Mouse (Mus musculus) forebrain, postnatal 0 days (tissue): ENCODE results near the gene Plekhj1. TPM values are rescaled to one million over a fixed set of nuclear protein-coding genes. Genes with fewer than 3 reads are reported as not detected.
A peak's percentile ranks its signal among the peaks of the same experiment; 100 is the strongest.
"Not testable (repeated sequence)": the region's sequence is repeated elsewhere in the genome, so short reads cannot be mapped to it uniquely, and the experiment has no call there.

Experiments
- ATAC-seq: fragments of 200-750 bp; cut with Nextera tagmentation; 2 replicates; pipeline ENCODE4 v1.8.0; 2017; ENCODE audit warnings: mild to moderate bottlenecking, moderate library complexity
- DNase-seq: peaks from one replicate; pipeline ENCODE4 v3.0.0-alpha.2; 2015
- H3K27ac ChIP-seq: fragments of 300-500 bp; sonication (generic); 2 replicates; pipeline ENCODE4 v1.5.1; 2014; ENCODE audit warnings: low read depth, mild to moderate bottlenecking, antibody characterized with exemption, low read length, moderate library complexity, mixed read lengths
- H3K27me3 ChIP-seq: fragments of 300-500 bp; sonication (generic); 2 replicates; pipeline ENCODE4 v1.6.1; 2014; ENCODE audit warnings: mild to moderate bottlenecking, low read length, mixed read lengths; ENCODE audit not compliant: insufficient read depth
- H3K36me3 ChIP-seq: fragments of 300-500 bp; sonication (generic); 2 replicates; pipeline ENCODE4 v1.6.1; 2014; ENCODE audit warnings: mild to moderate bottlenecking, moderate library complexity; ENCODE audit not compliant: insufficient read depth
- H3K4me1 ChIP-seq: fragments of 300-500 bp; sonication (generic); 2 replicates; pipeline ENCODE4 v1.6.1; 2014; ENCODE audit warnings: antibody characterized with exemption; ENCODE audit not compliant: insufficient read depth
- H3K4me2 ChIP-seq: fragments of 300-500 bp; sonication (generic); 2 replicates; pipeline ENCODE4 v1.6.1; 2014; ENCODE audit warnings: low read depth, mild to moderate bottlenecking, moderate library complexity
- H3K4me3 ChIP-seq: fragments of 300-500 bp; sonication (generic); 2 replicates; pipeline ENCODE4 v1.5.1; 2014; ENCODE audit warnings: low read depth, low read length, mixed read lengths
- H3K9ac ChIP-seq: fragments of 300-500 bp; sonication (generic); 2 replicates; pipeline ENCODE4 v1.6.1; 2014; ENCODE audit warnings: mild to moderate bottlenecking
- H3K9me3 ChIP-seq: fragments of 300-500 bp; sonication (generic); 2 replicates; pipeline ENCODE4 v1.6.1; 2016; ENCODE audit warnings: low read length
- CTCF ChIP-seq: sonication (generic); IDR thresholded peaks from 2 replicates; pipeline ENCODE4 v1.5.1; 2016; ENCODE audit warnings: antibody characterized with exemption, control low read depth, low read depth
- WGBS: fragments of 180-500 bp; shearing (Covaris S2); extraction: QIAGEN DNeasy Blood & Tissue Kit; methylation state at CpG from one replicate; pipeline ENCODE4 v1.1.7; 2014; 5-methylcytosine and 5-hydroxymethylcytosine counted together
- polyA plus RNA-seq: library from polyadenylated mRNA; unstranded; fragments of >200 nt; fragmentation: Nextera tagmentation; extraction: Ambion mirVana; gene quantifications from 2 replicates; pipeline ENCODE4 v1.2.1, GENCODE M21; 2015
- total RNA-seq: library from RNA; depleted of rRNA; stranded (reverse); fragments of >200 nt; gene quantifications from 2 replicates; pipeline ENCODE4 v1.2.3, GENCODE M21; 2014

The Plekhj1 gene
- total and polyA plus RNA-seq, 2 experiments from 2014 or later = 89.0 to 96.8 TPM

GRCm38 (mm10) chr10:80831136-80831535 is 32.7 kb upstream of the Plekhj1 start:
- H3K9ac ChIP-seq = no peak overlapping the region
- H3K4me3 ChIP-seq = no peak overlapping the region
- DNase-seq (no peak), ATAC-seq (no peak)
- H3K36me3 ChIP-seq = peaks cover 40% of the 10 kb centered on the region
- no peaks in the 10 kb centered on the region for H3K9me3 ChIP-seq
- H3K27me3 ChIP-seq = no peaks in the 10 kb centered on the region
- TF ChIP-seq CTCF = no peak
- no peaks in the 10 kb centered on the region for H3K4me1 ChIP-seq
- H3K27ac ChIP-seq = no peak overlapping the region
- WGBS = 4% methylated on average over 9 of the region's 9 CpGs
- H3K4me2 ChIP-seq = no peak overlapping the region

- ATAC-seq = no peak
- DNase-seq = no peak
- Histone ChIP-seq H3K4me2 (no peak overlapping the region), H3K27ac (no peak overlapping the region), H3K9me3 (no peaks in the 10 kb centered on the region), H3K36me3 (peaks cover 32% of the 10 kb centered on the region), H3K9ac (no peak overlapping the region), H3K27me3 (no peaks in the 10 kb centered on the region), H3K4me3 (no peak overlapping the region), H3K4me1 (no peaks in the 10 kb centered on the region)
- 42% methylated on average over 1 of the region's 1 CpGs for WGBS
- TF ChIP-seq CTCF = no peak
Measured at GRCm38 (mm10) chr10:80829359-80830278, 31.2 kb upstream of the Plekhj1 start.

GRCm38 (mm10) chr10:80828587-80828986 is 30.2 kb upstream of the Plekhj1 start:
- whole genome bisulfite sequencing = 78% methylated on average over 7 of the region's 9 CpGs
- not testable (repeated sequence) for H3K4me3 ChIP-seq, ATAC-seq

GRCm38 (mm10) chr10:80827870-80828420 is 29.5 kb upstream of the Plekhj1 start:
- no peak for TF ChIP-seq CTCF

More at GRCm38 (mm10) chr10:80828587-80828986, 30.2 kb upstream of the Plekhj1 start:
- Histone ChIP-seq H3K36me3 (peaks cover 24% of the 10 kb centered on the region), H3K4me2 (peak overlapping the region; percentile 60)
- not testable (repeated sequence) for H3K4me1 ChIP-seq, H3K27ac ChIP-seq, DNase-seq, H3K9me3 ChIP-seq, H3K27me3 ChIP-seq, H3K9ac ChIP-seq

GRCm38 (mm10) chr10:80827063-80827869 is 28.8 kb upstream of the Plekhj1 start:
- ATAC-seq (no peak), DNase-seq (no peak)
- Histone ChIP-seq H3K27ac (peak overlapping the region; percentile 89), H3K4me1 (no peaks in the 10 kb centered on the region), H3K9me3 (no peaks in the 10 kb centered on the region), H3K4me3 (peak overlapping the region; percentile 83), H3K4me2 (peak overlapping the region; percentile 60), H3K27me3 (no peaks in the 10 kb centered on the region), H3K36me3 (peaks cover 21% of the 10 kb centered on the region), H3K9ac (peak overlapping the region; percentile 88)
- no peak for TF ChIP-seq CTCF
- 8% methylated on average over 27 of the region's 29 CpGs for WGBS

More at GRCm38 (mm10) chr10:80827870-80828420, 29.5 kb upstream of the Plekhj1 start:
- Histone ChIP-seq H3K36me3 (peaks cover 21% of the 10 kb centered on the region), H3K27me3 (no peaks in the 10 kb centered on the region), H3K4me3 (peak overlapping the region; percentile 83), H3K4me1 (no peaks in the 10 kb centered on the region), H3K9me3 (no peaks in the 10 kb centered on the region), H3K4me2 (peak overlapping the region; percentile 60), H3K27ac (no peak overlapping the region), H3K9ac (peak overlapping the region; percentile 88)
- ATAC-seq = no peak
- DNase-seq = no peak
- 71% methylated on average over 10 of the region's 10 CpGs for WGBS

GRCm38 (mm10) chr10:80826151-80827062 is 28.0 kb upstream of the Plekhj1 start, which contains the start of gene Oaz1:
Gene Oaz1, plus strand, starts transcription at chr10:80826656.
- H3K4me1 ChIP-seq = no peaks in the 10 kb centered on the region
- 2% methylated on average over 80 of the region's 82 CpGs for WGBS

More at GRCm38 (mm10) chr10:80826151-80827062, 28.0 kb upstream of the Plekhj1 start, which contains the start of gene Oaz1:
- Histone ChIP-seq H3K27ac (peak within 1 kb of the TSS; percentile 89), H3K27me3 (no peaks in the 10 kb centered on the region), H3K4me3 (peak within 1 kb of the TSS; percentile 83), H3K9me3 (no peaks in the 10 kb centered on the region), H3K9ac (peak within 1 kb of the TSS; percentile 88), H3K4me2 (peak within 1 kb of the TSS; percentile 63), H3K36me3 (peaks cover 21% of the 10 kb centered on the region)
- ATAC-seq (peak; percentile 98), DNase-seq (peak; percentile 100)
- peak; percentile 24; the same call in 1 of the 2 replicates for TF ChIP-seq CTCF
